Mouse (Mus musculus) cerebellum, adult 2 months (tissue): ENCODE results near the gene Spns3.

Experiments used
- CTCF ChIP-seq: fragments of 200-500 bp; IDR thresholded peaks from 2 replicates; pipeline ENCODE4 v1.5.1; 2011; ENCODE audit warnings: low read depth, mild to moderate bottlenecking, control low read depth, low read length, moderate library complexity, borderline replicate concordance; ENCODE audit not compliant: insufficient read depth
- POLR2A ChIP-seq: fragments of 200-500 bp; IDR thresholded peaks from 2 replicates; pipeline ENCODE4 v1.6.1; 2011; ENCODE audit warnings: low read length, control low read depth, borderline replicate concordance; ENCODE audit not compliant: insufficient read depth

GRCm38 (mm10) chr11:72497367-72497766 lies 52.9 kb downstream of the Spns3 start:
- no peak for TF ChIP-seq POLR2A
- no peak for TF ChIP-seq CTCF
